Mouse (Mus musculus) megakaryocyte, embryonic 14.5 days (primary cell): ENCODE data around the gene Ear14.

ENCODE experiments used
- FLI1 ChIP-seq: IDR thresholded peaks from 2 replicates; pipeline ENCODE4 v1.6.1; 2012; ENCODE audit warnings: low read length, inconsistent platforms, mixed read lengths
- GATA1 ChIP-seq: IDR thresholded peaks from 3 replicates; pipeline ENCODE4 v1.6.1; 2012; ENCODE audit warnings: mixed read lengths, low read length, inconsistent platforms, borderline replicate concordance

GRCm38 (mm10) chr14:51200054-51200453 is 3.1 kb upstream of the Ear14 start:
- no peak for TF ChIP-seq GATA1
- TF ChIP-seq FLI1 = no peak
